Mouse (Mus musculus): ENCODE results near the gene Ccdc171.

Gene Ccdc171

DNA sequence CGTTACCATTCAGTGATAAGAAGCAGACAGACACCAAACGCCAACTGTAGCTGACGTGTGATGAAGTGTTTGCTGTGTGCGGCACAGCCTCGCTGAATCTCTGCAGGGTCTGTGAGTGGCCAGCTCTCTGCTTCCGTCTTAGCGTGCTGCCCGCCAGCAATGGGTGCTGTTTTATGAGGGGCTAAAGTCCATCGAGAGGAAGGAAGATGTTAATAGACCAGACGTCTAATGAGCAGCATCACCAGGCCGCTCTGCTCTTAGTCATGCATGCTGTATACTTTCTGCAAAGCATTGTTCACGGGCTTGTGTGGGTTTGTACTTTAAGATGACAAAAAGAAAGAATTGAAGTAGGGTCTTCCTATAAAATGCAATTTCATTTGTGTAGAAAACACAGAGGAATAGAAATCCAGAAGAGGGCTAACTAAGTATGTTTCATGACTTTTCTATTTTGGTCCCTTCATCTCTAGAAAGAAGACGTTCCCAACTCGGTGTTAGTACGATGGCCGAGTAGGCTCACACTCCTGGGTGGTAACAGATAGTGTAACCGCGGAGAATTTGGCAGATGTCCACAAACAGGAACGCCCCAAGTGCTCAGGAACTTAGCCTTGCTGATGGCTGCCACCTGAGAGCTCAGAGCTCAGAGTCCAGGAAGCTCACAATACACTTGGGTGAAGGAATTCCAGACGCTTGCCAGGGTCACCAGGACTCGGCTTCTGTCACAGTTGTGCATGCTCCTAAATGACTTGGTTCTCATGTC, 273.5 kb downstream of the Ccdc171 start:
- DNase-seq = no peak

DNA sequence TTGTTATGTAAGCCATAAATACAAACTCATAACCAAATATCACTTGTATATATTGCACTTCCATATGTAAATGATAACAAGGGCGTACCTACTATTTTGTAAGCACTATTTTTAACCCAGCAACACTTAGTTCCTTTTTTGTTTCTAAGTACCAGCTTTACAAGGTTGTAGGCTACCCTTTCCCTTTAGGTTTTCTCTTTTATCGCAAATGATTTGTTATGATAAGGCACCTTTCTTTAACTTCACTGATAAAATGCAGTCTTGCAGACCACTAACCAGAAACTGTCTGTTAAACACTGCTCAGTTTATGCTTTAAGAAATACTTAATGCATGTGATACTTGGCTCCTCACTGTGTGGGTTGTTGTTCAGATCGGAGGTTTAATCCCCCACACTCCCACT, 275.1 kb downstream of the Ccdc171 start:
- DNase-seq = no peak

- no peak for DNase-seq
Observed at GRCm38 (mm10) chr4:83816925-83817324, 291.6 kb downstream of the Ccdc171 start.

DNA sequence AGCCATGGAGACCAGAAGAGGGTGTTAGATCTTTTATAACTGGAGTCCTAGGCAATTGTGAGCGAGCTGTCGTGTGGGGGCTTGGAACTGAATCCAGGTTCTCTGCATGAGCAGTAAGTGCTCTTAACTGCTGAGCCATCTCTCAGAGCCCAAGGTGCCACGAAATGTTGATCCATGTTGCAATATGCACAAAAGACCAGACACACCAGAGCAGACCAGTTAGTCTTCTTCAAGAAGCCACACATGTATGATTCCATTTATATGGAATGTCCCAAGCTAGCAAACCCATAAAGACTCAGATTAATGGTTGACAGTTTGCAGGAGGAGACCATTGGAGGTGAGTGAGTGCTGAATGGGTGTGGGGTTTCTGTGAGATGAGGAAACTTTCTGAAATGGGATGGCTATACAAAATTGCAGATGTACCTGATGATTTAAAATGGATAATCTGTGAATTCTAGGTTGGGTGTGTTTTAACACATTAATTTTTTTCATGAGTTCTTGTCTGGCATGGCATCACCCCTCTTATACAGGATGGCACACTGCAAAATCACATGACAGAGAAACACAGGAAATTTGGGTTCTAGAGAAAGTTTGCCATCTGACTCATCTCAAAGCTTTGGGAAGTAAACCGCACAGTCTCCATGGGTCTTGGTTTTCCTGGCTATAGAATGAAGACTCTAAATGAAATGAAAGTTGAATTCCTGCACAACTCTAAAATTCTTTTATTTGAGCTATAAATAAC, 304.5 kb downstream of the Ccdc171 start:
- DNase-seq = no peak

DNA sequence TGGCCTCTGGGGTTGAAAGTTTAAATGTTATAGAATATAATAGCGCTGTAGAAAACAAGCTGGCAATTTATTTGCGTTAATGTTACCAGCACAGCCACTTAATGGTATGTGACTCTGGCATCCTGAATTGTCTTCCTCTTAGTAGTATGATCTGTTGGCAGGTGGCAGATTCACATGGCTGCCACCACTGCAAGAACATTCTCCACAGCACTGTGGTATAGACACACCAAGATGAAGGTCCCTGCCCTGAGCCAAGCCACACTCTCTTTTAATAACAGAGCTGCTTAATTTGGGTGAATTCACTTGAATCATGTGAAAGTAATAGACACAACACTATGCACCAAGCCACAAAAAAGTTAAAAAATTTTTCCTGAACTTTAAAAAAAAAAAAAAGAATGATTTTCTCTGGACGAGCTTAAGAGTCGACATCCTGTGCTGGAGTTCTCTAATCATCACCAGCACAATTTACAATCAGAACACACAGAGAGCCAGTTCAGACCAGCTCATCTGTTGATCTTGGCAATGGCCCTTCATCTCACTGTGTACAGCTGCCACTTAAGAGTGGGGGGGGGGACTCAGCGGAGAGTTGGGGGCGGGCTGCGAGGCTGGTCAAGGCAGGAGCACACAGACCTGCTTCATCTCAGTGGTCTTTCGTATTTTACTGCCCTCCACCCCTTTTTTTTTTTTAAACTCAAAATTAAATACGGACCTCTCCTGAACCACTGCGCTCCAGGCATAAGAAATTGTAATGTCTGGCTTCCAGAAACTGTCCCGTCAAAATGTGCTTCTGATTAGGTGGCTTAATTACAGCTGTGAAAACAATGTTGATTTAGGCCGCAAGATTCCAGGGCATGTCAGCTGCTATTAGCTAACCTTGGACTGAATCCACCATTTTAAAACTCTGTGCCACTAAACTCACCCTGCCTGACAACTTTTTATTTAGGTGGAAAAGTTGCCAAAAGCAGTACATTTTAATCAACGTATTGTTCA, 305.8 kb downstream of the Ccdc171 start:
- DNase-seq = no peak

GRCm38 (mm10) chr4:83839077-83839476, 313.7 kb downstream of the Ccdc171 start:
- no peak for DNase-seq

- DNase-seq = no peak
Observed at GRCm38 (mm10) chr4:83846304-83846703, 321.0 kb downstream of the Ccdc171 start.

DNA sequence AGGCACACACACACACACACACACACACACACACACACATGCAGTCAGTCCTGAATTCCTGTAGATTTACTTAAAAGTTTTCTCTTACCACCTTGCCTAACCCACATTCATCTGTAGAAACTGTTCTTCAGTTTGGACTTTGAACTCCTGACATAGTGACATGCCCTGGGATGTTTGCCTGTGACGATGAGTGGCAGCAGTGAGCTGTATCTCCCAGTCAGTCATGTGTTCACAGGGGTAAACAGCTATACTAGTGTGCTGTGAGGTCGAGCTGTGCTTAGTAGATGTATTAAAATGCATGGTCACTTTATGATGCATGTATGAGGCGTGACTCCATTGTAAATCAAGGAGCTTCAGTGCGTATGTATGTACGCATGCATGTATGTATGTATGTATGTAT, 328.5 kb downstream of the Ccdc171 start:
- no peak for DNase-seq

- DNase-seq = no peak
Observed at GRCm38 (mm10) chr4:83861706-83862105, 336.4 kb downstream of the Ccdc171 start.

GRCm38 (mm10) chr4:83862295-83862694, 336.9 kb downstream of the Ccdc171 start:
- no peak for DNase-seq

DNA sequence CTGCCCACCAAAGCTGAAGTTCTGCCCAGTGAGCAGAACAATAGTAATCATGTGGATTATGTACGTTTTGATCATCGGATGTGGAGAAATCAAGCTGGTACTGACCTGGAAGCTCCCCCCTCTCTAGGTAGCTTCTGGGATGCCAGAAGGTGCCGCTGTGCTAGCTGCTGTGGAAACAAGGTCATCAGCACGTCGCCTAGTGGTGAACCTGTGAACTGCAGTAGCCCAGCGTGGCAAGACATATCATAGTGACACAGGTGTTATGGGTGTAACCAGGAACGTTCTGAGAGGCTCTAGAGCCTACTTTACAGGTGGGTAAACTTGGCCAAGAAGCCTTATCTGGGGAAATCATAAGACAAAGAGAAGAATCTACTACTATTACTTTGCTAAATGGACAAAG, 351.3 kb downstream of the Ccdc171 start:
- DNase-seq = no peak

GRCm38 (mm10) chr4:83878236-83878635, 352.9 kb downstream of the Ccdc171 start:
- no peak for DNase-seq

DNA sequence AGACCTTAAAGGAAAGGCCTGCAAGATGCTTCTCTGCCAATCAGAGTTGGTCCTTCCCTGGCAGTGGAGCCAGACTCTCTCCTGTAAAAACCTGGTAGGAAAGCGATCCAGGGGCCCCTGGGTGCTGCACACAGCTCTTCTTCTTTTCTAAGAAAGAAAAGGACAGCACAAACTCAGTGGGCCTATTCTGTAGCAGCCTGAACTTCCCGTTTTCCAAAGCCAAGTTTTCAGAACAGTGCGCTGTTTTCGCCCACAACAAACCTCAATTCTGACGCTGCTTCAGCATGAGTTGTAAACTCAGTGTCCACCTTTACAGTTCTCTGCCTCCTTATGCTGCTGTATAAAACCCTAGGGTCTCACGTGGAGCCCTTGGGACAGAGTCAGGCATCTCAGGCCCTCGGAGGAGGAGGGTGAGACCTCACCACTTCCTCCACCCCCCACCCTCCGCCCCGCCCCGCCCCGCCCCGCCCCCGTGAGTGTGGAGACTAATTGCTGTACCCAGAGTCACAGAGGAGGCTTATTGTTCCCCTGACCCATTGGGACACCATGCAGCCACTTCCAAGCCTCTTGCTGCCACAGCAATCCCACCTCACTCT, 363.2 kb downstream of the Ccdc171 start:
- DNase-seq = no peak

- no peak for DNase-seq
Observed at GRCm38 (mm10) chr4:83902081-83902645, 376.8 kb downstream of the Ccdc171 start.
